Mouse (Mus musculus): ENCODE results near the gene Tmppe. TPM values are rescaled to one million over a fixed set of nuclear protein-coding genes. Genes with fewer than 3 reads are reported as not detected.

Gene Tmppe
- polyA plus RNA-seq, 1 experiment: 4.1 TPM

DNA sequence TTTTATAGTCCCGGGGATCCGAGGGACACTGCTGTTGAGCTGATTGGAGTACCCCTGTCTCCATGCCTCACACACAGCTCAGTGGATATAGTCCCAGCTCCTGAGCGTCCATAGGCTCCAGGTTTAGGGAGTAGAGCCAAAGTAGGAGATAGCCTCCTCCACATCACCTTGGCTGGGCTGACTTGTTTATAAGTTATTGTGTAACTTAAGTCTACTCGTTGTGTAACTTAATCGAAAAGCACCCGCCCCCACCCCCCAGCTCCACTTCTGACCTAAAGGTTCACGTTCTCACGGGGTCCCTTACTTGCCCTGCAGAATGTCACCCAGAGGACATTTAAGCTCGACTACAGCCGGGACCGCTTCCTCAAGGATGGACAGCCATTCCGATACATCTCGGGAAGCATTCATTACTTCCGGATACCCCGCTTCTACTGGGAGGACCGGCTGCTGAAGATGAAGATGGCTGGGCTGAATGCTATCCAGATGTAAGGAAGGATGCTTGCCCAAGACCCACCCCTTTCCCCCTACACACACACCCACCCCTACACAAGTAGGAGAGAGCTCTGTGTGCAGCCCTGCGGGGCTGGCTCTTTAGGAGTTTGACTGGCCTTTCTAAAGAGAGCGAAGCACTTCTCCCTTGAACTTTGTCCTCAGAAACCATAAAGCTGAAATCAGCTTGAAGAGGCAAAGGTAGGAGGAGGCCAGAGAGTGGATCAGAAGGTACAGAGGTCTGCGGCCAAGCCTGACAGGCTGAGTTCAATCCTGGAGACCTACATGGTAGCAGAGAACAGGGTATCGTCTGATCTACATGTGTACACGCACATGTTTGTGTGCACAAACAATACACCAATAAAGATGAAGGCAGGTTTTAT is 16.0 kb downstream of the Tmppe start:
- Histone ChIP-seq H3K4me1 (ENCODE audit: control insufficient read depth, insufficient read depth, low read length) (no peaks in the 10 kb centered on the region), H3K4me3 (ENCODE audit: insufficient read depth, low read length) (no peak overlapping the region), H3K27ac (ENCODE audit: insufficient read depth, low read length) (no peak overlapping the region)
- TF ChIP-seq POLR2A (IDR thresholded peaks at IDR 0.05; ENCODE audit: low read depth, low read length): no peak
- TF ChIP-seq CTCF (IDR thresholded peaks at IDR 0.05; ENCODE audit: borderline replicate concordance, insufficient read depth, low read length): no peak

DNA sequence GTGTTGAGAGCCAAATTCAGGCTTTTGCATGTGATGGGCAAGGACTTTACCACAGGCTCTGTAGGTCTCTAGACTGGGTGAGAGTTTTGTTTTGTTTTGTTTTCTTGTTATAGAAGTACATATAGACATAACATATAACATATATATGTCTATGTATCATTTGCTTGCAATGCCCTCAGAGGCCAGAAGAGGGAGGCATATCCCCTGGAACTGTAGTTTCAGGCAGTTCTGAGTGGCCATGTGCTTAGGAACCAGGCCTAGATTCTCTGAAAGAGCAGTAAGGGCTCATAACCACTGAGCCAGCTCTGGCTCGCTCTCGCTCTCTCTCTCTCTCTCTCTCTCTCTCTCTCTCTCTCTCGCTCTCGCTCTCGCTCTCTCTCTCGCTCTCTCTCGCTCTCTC is 17.3 kb downstream of the Tmppe start:
- TF ChIP-seq POLR2A (IDR thresholded peaks at IDR 0.05; ENCODE audit: low read depth, low read length) (no peak), CTCF (IDR thresholded peaks at IDR 0.05; ENCODE audit: borderline replicate concordance, insufficient read depth, low read length) (peak; percentile 21; the same call in 1 of the 2 replicates)
- Histone ChIP-seq H3K4me3 (ENCODE audit: insufficient read depth, low read length) (no peak overlapping the region), H3K27ac (ENCODE audit: insufficient read depth, low read length) (no peak overlapping the region), H3K4me1 (ENCODE audit: control insufficient read depth, insufficient read depth, low read length) (no peaks in the 10 kb centered on the region)

DNA sequence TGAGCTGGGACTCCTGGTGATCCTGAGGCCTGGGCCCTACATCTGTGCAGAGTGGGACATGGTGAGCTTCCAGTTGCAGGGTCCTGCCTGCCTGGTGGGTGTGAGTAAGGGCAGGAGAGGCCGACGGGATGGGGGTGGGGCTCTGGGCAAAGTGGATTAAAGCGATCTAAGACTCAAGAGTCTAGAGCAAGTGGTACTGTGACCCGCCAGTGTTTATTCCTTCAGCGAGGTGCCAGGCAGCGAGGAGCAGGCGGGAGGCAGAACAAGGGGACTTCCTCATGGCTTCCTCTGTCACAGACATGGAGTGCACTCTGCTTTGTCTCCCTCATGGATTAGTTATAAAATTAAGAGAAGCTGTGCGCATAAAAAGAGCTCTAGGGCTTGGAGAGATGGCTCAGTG is 19.5 kb downstream of the Tmppe start:
- no peak for TF ChIP-seq POLR2A (IDR thresholded peaks at IDR 0.05; ENCODE audit: low read depth, low read length)
- no peak for TF ChIP-seq CTCF (IDR thresholded peaks at IDR 0.05; ENCODE audit: borderline replicate concordance, insufficient read depth, low read length)
- H3K4me1 ChIP-seq (ENCODE audit: control insufficient read depth, insufficient read depth, low read length): no peaks in the 10 kb centered on the region

DNA sequence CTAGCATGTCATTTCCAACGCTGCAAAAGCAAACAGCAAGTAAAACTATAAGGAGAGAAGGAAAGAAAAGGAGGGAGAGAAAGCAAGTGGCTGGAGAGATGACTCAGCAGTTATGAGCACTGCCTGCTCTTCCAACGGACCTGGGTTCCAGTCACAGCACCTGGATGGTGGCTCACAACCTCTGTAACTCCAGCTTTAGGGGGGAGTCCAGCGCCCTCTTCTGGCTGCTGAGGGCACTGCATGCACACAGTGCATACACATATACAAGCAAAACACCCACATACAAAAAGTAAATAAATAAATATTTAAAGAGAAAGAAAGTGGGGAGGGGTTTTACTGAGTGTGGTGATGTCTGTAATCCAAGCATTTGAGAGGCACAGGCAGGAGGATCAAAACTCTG is 20.1 kb downstream of the Tmppe start:
- no peaks in the 10 kb centered on the region for H3K4me1 ChIP-seq (ENCODE audit: control insufficient read depth, insufficient read depth, low read length)
- no peak overlapping the region for H3K27ac ChIP-seq (ENCODE audit: insufficient read depth, low read length)
- no peak overlapping the region for H3K4me3 ChIP-seq (ENCODE audit: insufficient read depth, low read length)
- TF ChIP-seq CTCF (IDR thresholded peaks at IDR 0.05; ENCODE audit: borderline replicate concordance, insufficient read depth, low read length) (0 out of 2 replicates have a peak, but pooled peaks have one; percentile 27), POLR2A (IDR thresholded peaks at IDR 0.05; ENCODE audit: low read depth, low read length) (no peak)

More for the DNA sequence above, 19.5 kb downstream of the Tmppe start:
- no peak overlapping the region for H3K4me3 ChIP-seq (ENCODE audit: insufficient read depth, low read length)
- H3K27ac ChIP-seq (ENCODE audit: insufficient read depth, low read length): no peak overlapping the region

DNA sequence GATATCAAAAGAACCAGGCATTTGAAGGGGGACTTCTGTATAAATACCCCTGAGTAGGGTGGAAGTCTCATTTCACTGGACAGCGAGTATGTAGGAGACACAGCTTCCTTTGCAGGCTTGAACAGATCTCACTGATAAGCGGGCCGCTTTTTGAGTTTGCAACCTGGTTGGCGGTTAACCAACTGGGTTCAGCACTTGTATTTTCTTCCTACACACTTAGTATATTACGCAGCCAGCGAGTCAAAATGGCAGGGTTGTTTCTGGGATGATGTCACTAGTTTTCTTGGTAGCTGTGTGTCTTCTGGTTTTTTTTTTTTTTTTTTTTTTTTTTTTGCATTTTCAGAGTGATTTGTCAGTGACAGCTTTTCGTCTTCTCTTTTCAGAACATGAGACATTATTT is 20.9 kb downstream of the Tmppe start:
- Histone ChIP-seq H3K27ac (ENCODE audit: insufficient read depth, low read length) (no peak overlapping the region), H3K4me3 (ENCODE audit: insufficient read depth, low read length) (no peak overlapping the region), H3K4me1 (ENCODE audit: control insufficient read depth, insufficient read depth, low read length) (no peaks in the 10 kb centered on the region)
- TF ChIP-seq CTCF (IDR thresholded peaks at IDR 0.05; ENCODE audit: borderline replicate concordance, insufficient read depth, low read length) (no peak), POLR2A (IDR thresholded peaks at IDR 0.05; ENCODE audit: low read depth, low read length) (no peak)

DNA sequence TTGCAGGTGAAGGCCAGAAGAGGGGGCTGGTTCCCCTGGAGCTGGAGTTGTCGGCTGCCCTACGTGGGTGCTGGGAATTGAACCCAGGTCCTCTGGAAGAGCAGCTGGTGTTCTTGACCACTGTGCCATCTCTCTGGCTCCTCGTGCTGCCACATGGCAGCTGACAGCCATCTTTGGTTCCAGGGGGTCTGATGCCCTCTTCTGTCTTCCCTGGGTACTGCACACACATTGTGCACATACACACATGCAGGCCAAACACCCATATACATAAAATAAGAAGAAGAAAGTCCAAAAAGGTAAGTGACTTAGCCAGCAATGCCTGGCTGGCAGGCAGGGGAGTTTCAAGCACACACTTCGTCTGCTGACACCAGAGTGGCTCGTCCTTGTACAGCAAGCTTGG is 24.7 kb downstream of the Tmppe start:
- Histone ChIP-seq H3K4me3 (ENCODE audit: insufficient read depth, low read length) (no peak overlapping the region), H3K27ac (ENCODE audit: insufficient read depth, low read length) (no peak overlapping the region), H3K4me1 (ENCODE audit: control insufficient read depth, insufficient read depth, low read length) (no peaks in the 10 kb centered on the region)
- no peak for TF ChIP-seq POLR2A (IDR thresholded peaks at IDR 0.05; ENCODE audit: low read depth, low read length)
- TF ChIP-seq CTCF (IDR thresholded peaks at IDR 0.05; ENCODE audit: borderline replicate concordance, insufficient read depth, low read length): no peak

DNA sequence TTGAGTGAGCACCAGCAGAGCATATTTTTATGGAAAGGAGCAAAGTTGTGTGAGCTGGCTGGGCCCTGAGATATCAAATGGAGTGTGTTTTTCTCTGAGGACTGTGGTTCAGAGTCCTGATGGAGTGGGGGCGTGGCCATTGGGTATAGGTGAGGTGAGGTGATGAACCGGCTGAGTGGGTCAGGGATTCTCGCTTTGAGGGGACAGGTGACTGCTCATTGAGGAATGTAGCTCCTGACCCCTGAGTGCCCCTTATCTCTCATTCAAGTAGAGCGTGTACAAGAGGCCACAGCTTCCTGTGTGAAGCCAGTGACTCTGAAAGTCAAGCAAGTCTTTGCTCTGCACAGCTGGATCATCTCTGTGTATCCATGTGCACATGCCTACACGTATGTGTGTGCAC is 25.3 kb downstream of the Tmppe start:
- no peak overlapping the region for H3K4me3 ChIP-seq (ENCODE audit: insufficient read depth, low read length)
- no peaks in the 10 kb centered on the region for H3K4me1 ChIP-seq (ENCODE audit: control insufficient read depth, insufficient read depth, low read length)
- no peak for TF ChIP-seq POLR2A (IDR thresholded peaks at IDR 0.05; ENCODE audit: low read depth, low read length)
- H3K27ac ChIP-seq (ENCODE audit: insufficient read depth, low read length): no peak overlapping the region

DNA sequence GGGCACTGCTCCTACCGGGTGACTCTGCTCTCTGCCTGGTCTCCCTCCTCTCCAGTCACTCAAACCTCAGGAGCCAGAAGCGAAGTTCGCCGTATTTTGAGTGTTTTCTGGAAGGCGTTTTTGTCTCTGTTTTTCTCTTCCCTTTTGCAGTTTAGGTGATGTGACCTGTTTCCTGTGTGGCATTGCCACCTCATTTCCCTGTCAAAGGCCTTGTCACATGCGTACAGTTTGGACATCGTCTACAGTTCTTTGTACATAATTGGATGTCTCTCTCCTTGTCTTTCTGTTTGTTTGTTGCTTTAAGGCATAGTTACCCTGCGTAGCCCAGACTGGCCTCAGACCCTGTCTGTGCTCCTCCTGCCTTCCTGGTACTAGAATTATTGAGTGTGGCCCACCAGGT is 26.5 kb downstream of the Tmppe start:
- Histone ChIP-seq H3K4me1 (ENCODE audit: control insufficient read depth, insufficient read depth, low read length) (no peaks in the 10 kb centered on the region), H3K4me3 (ENCODE audit: insufficient read depth, low read length) (no peak overlapping the region), H3K27ac (ENCODE audit: insufficient read depth, low read length) (no peak overlapping the region)
- no peak for TF ChIP-seq POLR2A (IDR thresholded peaks at IDR 0.05; ENCODE audit: low read depth, low read length)
- TF ChIP-seq CTCF (IDR thresholded peaks at IDR 0.05; ENCODE audit: borderline replicate concordance, insufficient read depth, low read length): no peak

DNA sequence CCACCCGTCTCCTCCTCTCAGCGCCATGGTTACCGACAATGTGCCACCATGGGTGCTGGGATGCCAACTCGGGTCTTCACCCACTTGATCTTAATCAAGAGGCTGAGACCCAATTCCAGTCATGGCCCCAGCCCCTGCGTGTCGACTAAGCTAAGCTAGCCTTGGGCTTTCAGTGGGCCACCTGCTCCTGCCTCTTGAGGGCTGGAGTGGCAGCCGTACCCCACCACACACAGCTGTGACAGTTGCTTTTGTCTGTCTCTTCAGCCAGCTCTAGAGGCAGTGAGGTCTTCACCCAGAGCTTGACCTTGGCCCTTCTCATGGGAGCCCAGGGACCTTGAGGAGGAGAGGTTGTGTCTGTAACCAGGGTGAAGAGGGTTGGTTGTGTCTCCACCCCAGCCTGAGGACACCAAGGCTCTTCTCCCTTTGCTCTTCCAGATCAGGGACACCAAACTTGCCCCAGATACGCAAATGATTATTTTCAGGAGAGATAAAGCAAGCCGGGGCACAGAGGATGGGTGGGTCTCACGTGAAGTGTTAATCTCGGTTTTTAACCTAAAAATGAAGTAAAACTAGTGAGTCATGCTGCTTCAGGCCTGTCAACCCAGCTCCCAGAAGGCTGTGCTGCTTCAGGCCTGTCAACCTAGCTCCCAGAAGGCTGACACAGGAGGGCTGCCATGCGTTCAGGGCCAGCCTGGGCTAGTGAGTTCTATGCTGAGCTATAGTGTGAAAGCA is 27.4 kb downstream of the Tmppe start:
- TF ChIP-seq POLR2A (IDR thresholded peaks at IDR 0.05; ENCODE audit: low read depth, low read length): no peak
- no peak for TF ChIP-seq CTCF (IDR thresholded peaks at IDR 0.05; ENCODE audit: borderline replicate concordance, insufficient read depth, low read length)
- Histone ChIP-seq H3K4me3 (ENCODE audit: insufficient read depth, low read length) (no peak overlapping the region), H3K4me1 (ENCODE audit: control insufficient read depth, insufficient read depth, low read length) (no peaks in the 10 kb centered on the region)

DNA sequence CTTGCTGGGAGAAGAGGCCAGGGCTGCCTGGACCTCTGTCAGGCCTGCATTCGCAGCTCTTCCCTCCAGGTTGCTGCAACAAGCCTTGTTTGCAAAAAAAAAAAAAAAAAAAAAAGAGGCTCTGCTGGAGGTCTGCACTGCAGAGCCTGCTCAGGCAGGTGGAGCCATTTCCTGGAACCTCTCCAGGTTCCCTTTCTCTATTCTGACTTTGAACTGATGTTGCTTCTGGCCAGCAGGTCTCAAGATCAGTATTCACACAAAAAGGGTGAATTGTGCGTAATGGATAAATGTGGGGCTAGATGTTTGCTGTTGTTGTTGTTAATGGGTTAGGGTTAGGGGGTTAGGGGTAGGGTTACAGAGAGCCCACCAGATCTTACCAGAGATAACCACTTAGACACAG is 34.8 kb downstream of the Tmppe start:
- no peaks in the 10 kb centered on the region for H3K4me1 ChIP-seq (ENCODE audit: control insufficient read depth, insufficient read depth, low read length)
- TF ChIP-seq POLR2A (IDR thresholded peaks at IDR 0.05; ENCODE audit: low read depth, low read length) (no peak), CTCF (IDR thresholded peaks at IDR 0.05; ENCODE audit: borderline replicate concordance, insufficient read depth, low read length) (no peak)
- no peak overlapping the region for H3K4me3 ChIP-seq (ENCODE audit: insufficient read depth, low read length)
- no peak overlapping the region for H3K27ac ChIP-seq (ENCODE audit: insufficient read depth, low read length)

More for the DNA sequence above, 27.4 kb downstream of the Tmppe start:
- no peak overlapping the region for H3K27ac ChIP-seq (ENCODE audit: insufficient read depth, low read length)
